Mouse (Mus musculus) lung, postnatal 0 days (tissue): ENCODE results near the gene Polr2m. TPM values are rescaled to one million over a fixed set of nuclear protein-coding genes. Genes with fewer than 3 reads are reported as not detected.
"Not testable (repeated sequence)": the region's sequence is repeated elsewhere in the genome, so short reads cannot be mapped to it uniquely, and the experiment has no call there.

ENCODE experiments used
- ATAC-seq: fragments of 200-750 bp; cut with Nextera tagmentation; 2 replicates; pipeline ENCODE4 v1.8.0; 2017; ENCODE audit warnings: moderate library complexity
- DNase-seq: peaks from one replicate; pipeline ENCODE4 v3.0.0-alpha.2; 2016; ENCODE audit warnings: low spot score
- H3K27ac ChIP-seq: fragments of 300-500 bp; sonication (generic); 2 replicates; pipeline ENCODE4 v1.5.1; 2014; ENCODE audit warnings: antibody characterized with exemption, mild to moderate bottlenecking, low read length, mixed read lengths
- H3K27me3 ChIP-seq: fragments of 300-500 bp; sonication (generic); replicated peaks from 2 replicates; pipeline ENCODE4 v1.6.1; 2014; ENCODE audit warnings: low read length, mixed read lengths; ENCODE audit not compliant: insufficient read depth
- H3K36me3 ChIP-seq: fragments of 300-500 bp; sonication (generic); 2 replicates; pipeline ENCODE4 v1.6.1; 2014; ENCODE audit warnings: low read length, mixed read lengths; ENCODE audit not compliant: insufficient read depth
- H3K4me1 ChIP-seq: fragments of 300-500 bp; sonication (generic); 2 replicates; pipeline ENCODE4 v1.6.1; 2014; ENCODE audit warnings: antibody characterized with exemption, low read depth, low read length, mixed read lengths; ENCODE audit not compliant: insufficient read depth
- H3K4me2 ChIP-seq: fragments of 300-500 bp; sonication (generic); replicated peaks from 2 replicates; pipeline ENCODE4 v1.6.1; 2014; ENCODE audit warnings: low read depth, mild to moderate bottlenecking, low read length, moderate library complexity, mixed read lengths
- H3K4me3 ChIP-seq: fragments of 300-500 bp; sonication (generic); 2 replicates; pipeline ENCODE4 v1.5.1; 2014; ENCODE audit warnings: low read depth, low read length
- H3K9ac ChIP-seq: fragments of 300-500 bp; sonication (generic); replicated peaks from 2 replicates; pipeline ENCODE4 v1.6.1; 2014; ENCODE audit warnings: low read depth, mild to moderate bottlenecking
- H3K9me3 ChIP-seq: fragments of 300-500 bp; sonication (generic); 2 replicates; pipeline ENCODE4 v1.6.1; 2016; ENCODE audit warnings: low read length, mixed read lengths
- CTCF ChIP-seq: IDR thresholded peaks from 2 replicates; pipeline ENCODE4 v1.5.1; 2016; ENCODE audit warnings: antibody characterized with exemption, mild to moderate bottlenecking
- EP300 ChIP-seq: IDR thresholded peaks from 2 replicates; pipeline ENCODE4 v1.6.1; 2016; ENCODE audit warnings: antibody characterized with exemption, mild to moderate bottlenecking, control low read depth
- WGBS: fragments of 180-500 bp; shearing (Covaris S2); extraction: QIAGEN DNeasy Blood & Tissue Kit; methylation state at CpG from one replicate; pipeline ENCODE4 v1.1.7; 2014; 5-methylcytosine and 5-hydroxymethylcytosine counted together
- polyA plus RNA-seq: library from polyadenylated mRNA; unstranded; fragments of >200 nt; fragmentation: Nextera tagmentation; extraction: Ambion mirVana; gene quantifications from 2 replicates; pipeline ENCODE4 v1.2.1, GENCODE M21; 2015

The Polr2m gene
- polyA plus RNA-seq, 1 experiment from 2014 or later, result 159 TPM

- ATAC-seq (no peak), DNase-seq (no peak)
- Histone ChIP-seq H3K9me3 (no peaks in the 10 kb centered on the region), H3K27me3 (no peaks in the 10 kb centered on the region), H3K27ac (no peak overlapping the region), H3K9ac (no peak overlapping the region), H3K4me2 (no peak overlapping the region), H3K4me1 (no peaks in the 10 kb centered on the region), H3K4me3 (no peak overlapping the region), H3K36me3 (no peaks in the 10 kb centered on the region)
- TF ChIP-seq EP300, result no peak
- 83% methylated on average over 5 of the region's 5 CpGs for WGBS
Measured at GRCm38 (mm10) chr9:71493771-71494170, 8.0 kb upstream of the Polr2m start.

DNA sequence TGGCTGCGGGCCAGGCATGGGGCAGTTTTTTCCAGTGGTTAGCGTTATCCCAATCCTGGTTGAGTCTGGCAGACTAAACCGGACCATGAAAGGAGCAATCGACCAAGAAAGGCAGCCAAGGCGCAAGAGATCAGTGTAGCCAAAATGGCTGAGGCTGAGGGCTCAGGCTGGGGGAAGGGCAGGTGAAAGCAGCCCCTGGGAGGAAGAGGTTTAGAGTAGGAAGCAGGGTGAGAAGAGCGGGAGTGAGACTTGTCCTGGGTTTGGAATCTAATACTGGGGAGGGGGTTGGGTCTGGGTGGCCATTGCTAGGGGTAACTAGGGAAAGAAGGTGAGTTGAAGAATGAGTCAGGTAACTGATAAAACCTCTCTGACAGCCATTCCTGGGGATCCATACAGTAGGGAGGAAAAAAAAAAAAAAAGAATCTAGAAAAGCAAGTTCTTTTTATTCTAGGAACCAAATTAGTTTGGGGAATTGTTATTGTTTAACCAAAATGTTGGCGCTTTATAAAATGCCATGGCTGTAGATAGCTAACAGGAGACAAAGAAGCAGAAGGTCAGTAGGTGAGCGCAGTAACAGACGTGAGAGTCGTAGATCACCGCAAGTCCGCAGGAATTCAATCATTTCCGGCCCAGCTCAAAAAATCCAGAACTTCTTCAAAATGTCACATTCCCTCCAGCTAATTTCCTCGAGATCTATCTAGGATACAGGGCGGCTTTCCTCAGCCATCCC lies 6.7 kb upstream of the Polr2m start:
- H3K27ac ChIP-seq, result no peak overlapping the region

GRCm38 (mm10) chr9:71490076-71490475 lies 4.3 kb upstream of the Polr2m start:
- H3K27ac ChIP-seq, result no peak overlapping the region
- WGBS, result 24% methylated on average over 3 of the region's 3 CpGs
- H3K4me1 ChIP-seq, result no peaks in the 10 kb centered on the region
- H3K4me2 ChIP-seq, result no peak overlapping the region
- H3K9ac ChIP-seq, result no peak overlapping the region
- no peak for TF ChIP-seq CTCF
- no peak for TF ChIP-seq EP300
- no peaks in the 10 kb centered on the region for H3K27me3 ChIP-seq
- no peaks in the 10 kb centered on the region for H3K9me3 ChIP-seq
- no peak overlapping the region for H3K4me3 ChIP-seq
- no peaks in the 10 kb centered on the region for H3K36me3 ChIP-seq
- ATAC-seq (no peak), DNase-seq (no peak)

More for the DNA sequence above, 6.7 kb upstream of the Polr2m start:
- no peaks in the 10 kb centered on the region for H3K36me3 ChIP-seq
- no peak overlapping the region for H3K4me3 ChIP-seq
- H3K4me2 ChIP-seq, result no peak overlapping the region
- H3K9ac ChIP-seq, result no peak overlapping the region
- no peak for ATAC-seq
- 60% methylated on average over 15 of the region's 15 CpGs for WGBS
- H3K4me1 ChIP-seq, result no peaks in the 10 kb centered on the region
- no peak for DNase-seq
- H3K27me3 ChIP-seq, result no peaks in the 10 kb centered on the region
- no peaks in the 10 kb centered on the region for H3K9me3 ChIP-seq
- no peak for TF ChIP-seq CTCF
- TF ChIP-seq EP300, result no peak

- WGBS, result 36% methylated on average over 7 of the region's 7 CpGs
- H3K9ac ChIP-seq, result no peak overlapping the region; the same call in 1 of the 2 replicates
- no peaks in the 10 kb centered on the region for H3K27me3 ChIP-seq
- DNase-seq (no peak), ATAC-seq (no peak)
- TF ChIP-seq EP300 (no peak), CTCF (no peak)
- peak overlapping the region; percentile 60 for H3K4me2 ChIP-seq
- H3K4me3 ChIP-seq, result peak overlapping the region; percentile 95
- peak overlapping the region; percentile 96; the same call in 1 of the 2 replicates for H3K27ac ChIP-seq
- no peaks in the 10 kb centered on the region for H3K9me3 ChIP-seq
- peaks cover 7% of the 10 kb centered on the region; the same call in 1 of the 2 replicates for H3K4me1 ChIP-seq
- peaks cover 8% of the 10 kb centered on the region for H3K36me3 ChIP-seq
Measured at GRCm38 (mm10) chr9:71486127-71486526, 392 bp upstream of the Polr2m start.

DNA sequence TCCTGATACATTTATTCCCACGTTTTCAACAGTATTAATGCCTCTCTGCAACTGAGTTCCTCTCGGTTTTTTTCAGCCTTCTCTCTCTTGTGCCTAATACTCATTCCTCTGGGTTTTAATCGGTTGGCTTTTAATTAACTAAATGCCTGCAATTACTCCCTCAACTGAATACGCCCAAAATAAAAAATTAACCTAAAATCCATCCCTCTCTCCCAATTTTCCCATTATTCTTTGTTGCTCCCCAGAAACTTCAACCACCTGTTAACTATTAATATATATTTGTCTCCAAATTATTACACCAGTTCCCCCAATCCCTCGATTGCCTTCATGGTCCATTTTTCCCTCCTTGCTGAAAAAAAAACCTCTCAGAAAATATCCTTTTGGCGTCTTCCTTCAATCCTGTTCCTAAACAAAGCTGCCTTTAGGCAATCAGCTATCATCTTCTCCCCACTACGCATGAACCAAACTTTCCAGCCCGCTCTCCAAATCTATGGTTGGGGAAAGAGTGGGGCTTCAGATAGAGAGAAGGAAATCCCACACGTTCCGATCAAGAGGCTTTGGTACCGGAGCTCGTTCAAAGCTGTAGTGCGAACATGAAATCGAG lies 762 bp downstream of the Polr2m start:
- Histone ChIP-seq H3K27ac (peak overlapping the region; percentile 96), H3K27me3 (no peaks in the 10 kb centered on the region), H3K4me2 (peak overlapping the region; percentile 60), H3K9me3 (no peaks in the 10 kb centered on the region), H3K4me1 (peaks cover 7% of the 10 kb centered on the region; the same call in 1 of the 2 replicates), H3K36me3 (peaks cover 20% of the 10 kb centered on the region), H3K4me3 (peak overlapping the region; percentile 95), H3K9ac (peak overlapping the region; percentile 100)
- TF ChIP-seq EP300, result no peak
- no peak for TF ChIP-seq CTCF
- WGBS, result 2% methylated on average over 14 of the region's 14 CpGs
- DNase-seq (peak; percentile 68), ATAC-seq (no peak)

GRCm38 (mm10) chr9:71483872-71484271 lies 1.9 kb downstream of the Polr2m start:
- H3K27me3 ChIP-seq, result not testable (repeated sequence)

More at GRCm38 (mm10) chr9:71483872-71484271, 1.9 kb downstream of the Polr2m start:
- 73% methylated on average over 7 of the region's 7 CpGs for WGBS
- H3K9ac ChIP-seq, H3K9me3 ChIP-seq, H3K4me3 ChIP-seq, DNase-seq, H3K27ac ChIP-seq, H3K4me1 ChIP-seq, ATAC-seq: not testable (repeated sequence)
- H3K36me3 ChIP-seq, result peaks cover 30% of the 10 kb centered on the region
- H3K4me2 ChIP-seq, result 0 out of 2 replicates have a peak overlapping the region, but pooled peaks have one; percentile 60
